Mouse (Mus musculus) ES-Bruce4 (cell line): ENCODE results near the gene Rpl19.

Source experiments
- CTCF ChIP-seq: IDR thresholded peaks from one replicate; pipeline ENCODE4 v1.8.1; 2011; ENCODE audit warnings: low read depth, low read length
- EP300 ChIP-seq: IDR thresholded peaks from 2 replicates; pipeline ENCODE4 v1.6.1; 2011; ENCODE audit warnings: low read depth, low read length; ENCODE audit not compliant: insufficient read depth
- POLR2A ChIP-seq: IDR thresholded peaks from one replicate; pipeline ENCODE4 v1.8.1; 2011; ENCODE audit warnings: low read length; ENCODE audit not compliant: insufficient read depth

DNA sequence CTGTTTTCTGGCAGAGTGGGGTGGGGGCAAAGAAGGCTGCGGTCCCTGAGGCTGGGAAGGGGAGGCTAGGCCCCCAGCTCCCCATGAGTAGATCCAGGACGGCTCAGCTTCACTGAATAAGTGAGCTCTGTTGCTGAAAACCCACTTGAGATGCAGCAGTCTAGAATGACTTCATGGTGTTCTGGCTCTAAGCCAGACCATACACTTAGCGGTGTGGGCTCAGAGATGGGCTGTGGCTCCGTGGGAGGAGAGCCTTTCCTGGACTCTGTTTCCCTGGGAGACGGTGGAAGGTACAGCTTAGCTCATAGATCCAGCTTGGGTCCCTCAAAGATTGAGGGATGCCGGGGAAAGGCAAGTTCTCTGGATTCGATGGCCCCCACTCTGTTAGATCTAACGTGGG, 22.3 kb upstream of the Rpl19 start:
- TF ChIP-seq POLR2A (no peak), CTCF (no peak), EP300 (no peak)
